Mouse (Mus musculus): ENCODE measurements around the gene Rgsl1.
A peak's percentile ranks its signal among the peaks of the same experiment; 100 is the strongest.
"Not testable (repeated sequence)": the region's sequence is repeated elsewhere in the genome, so short reads cannot be mapped to it uniquely, and the experiment has no call there.

Gene Rgsl1

DNA sequence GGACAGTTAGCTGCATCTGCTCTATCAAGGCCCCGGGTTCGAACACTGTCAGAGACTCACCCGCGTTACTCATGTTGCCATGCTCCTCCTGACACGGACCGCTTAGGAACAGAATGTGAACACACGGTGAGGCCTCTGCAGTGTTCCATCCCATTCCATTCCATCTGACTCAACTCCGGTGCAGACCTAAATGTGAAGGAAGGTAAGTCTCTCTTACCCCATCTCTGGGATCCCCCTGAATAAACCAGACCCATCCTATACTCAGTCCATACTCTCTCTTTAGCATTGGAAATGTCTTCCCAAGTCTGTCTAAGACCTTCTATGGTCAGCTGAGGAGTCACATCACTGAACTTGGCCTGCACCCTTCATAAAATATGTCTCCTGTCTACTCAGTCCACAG is at the start of gene Rgsl1:
Gene Rgsl1 (minus strand): TSS at position 101 of the 400 bp plus-strand sequence.
- no peak for DNase-seq (ENCODE audit: low spot score in 2 of 2)

DNA sequence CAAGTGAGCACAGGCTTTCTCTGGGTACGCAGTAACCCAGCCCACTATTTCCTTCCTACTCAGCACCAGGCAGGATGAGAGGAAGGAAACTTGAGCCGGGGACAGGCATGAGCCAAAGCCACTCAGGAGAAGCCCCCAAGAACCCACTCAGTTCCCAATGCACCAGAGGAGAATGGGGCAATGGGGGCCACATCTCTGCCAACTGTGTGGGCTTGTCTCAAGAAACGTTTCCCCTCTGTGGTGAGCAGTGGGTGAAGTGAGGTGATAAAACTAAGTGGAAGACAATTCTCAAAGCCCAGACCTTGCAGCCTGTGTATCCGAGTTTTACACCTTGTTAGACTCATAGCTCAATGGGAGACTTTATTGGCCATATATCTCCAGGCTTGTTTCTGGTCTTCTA is 47.5 kb upstream of the Rgsl1 start, which contains the start of gene Teddm1a:
Gene Teddm1a (plus strand): TSS at position 301 of the 400 bp plus-strand sequence.
- no peak for DNase-seq (ENCODE audit: low spot score in 2 of 2)

DNA sequence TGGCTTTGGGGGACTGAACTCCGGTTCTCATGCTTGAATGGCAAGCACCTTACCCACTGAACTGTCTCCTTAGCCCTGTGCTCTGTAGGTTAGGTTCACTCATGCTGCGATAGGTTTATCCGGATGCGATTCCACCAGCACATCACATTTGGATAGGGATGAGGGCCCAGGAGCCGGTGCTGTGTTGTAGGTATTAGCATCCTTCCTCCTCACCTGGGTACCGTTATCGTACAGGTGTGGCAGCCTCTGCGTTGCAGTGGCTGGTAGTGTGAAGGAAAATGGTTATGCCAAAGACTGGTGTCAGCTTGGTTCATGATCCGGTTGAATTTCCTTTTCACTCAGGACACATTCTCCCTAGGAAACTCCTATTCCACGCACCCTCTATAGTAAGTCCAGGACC is 46.2 kb upstream of the Rgsl1 start:
- DNase-seq (ENCODE audit: low spot score in 2 of 2) = no peak

DNA sequence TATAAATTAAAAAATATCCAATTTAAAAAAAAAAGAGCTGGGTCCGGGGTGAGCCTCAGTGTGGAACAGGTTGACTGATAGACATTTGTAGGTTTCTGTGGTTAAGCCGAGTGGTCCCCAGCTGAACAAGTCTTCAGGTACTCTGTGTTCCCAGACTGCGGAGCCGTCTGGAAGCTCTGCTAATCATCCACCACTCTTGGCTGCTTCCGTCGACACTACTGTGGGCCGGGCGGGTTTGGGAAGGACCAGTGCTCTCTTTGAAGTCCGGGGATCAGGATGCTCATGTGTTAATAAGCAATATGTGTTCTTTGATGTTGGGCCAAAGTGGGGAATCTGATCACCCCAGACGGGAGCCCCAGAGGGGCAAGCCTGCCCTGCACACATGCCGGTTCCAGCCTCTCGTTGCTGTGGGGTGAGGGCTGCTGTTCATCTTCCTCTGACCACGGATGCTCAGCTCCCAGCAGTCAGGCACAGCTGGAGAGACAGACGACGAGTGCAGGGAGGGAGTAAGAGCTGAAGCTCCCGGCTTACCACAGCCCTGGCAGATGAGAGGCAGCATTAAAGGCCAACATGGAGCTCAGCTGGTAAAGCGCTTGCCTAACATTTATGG is 42.2 kb upstream of the Rgsl1 start:
- no peak for DNase-seq (ENCODE audit: low spot score in 2 of 2)

DNA sequence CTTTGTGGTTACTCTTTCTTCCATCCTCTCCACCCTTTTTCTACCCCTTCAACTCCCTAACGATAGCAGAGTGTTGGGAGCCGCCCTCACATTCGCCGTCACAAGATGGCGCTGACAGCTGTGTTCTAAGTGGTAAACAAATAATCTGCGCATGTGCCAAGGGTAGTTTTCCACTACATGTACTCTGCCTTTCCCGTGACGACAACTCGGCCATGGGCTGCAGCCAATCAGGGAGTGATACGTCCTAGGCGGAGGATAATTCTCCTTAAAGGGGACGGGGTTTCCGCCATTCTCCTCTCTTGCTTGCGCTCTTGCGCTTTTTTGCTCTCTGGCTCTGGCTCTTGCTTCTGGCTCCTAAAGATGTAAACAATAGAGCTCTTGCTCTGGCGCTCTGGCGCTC is 36.4 kb upstream of the Rgsl1 start:
- DNase-seq (ENCODE audit: low spot score in 2 of 2) = not testable (repeated sequence)

DNA sequence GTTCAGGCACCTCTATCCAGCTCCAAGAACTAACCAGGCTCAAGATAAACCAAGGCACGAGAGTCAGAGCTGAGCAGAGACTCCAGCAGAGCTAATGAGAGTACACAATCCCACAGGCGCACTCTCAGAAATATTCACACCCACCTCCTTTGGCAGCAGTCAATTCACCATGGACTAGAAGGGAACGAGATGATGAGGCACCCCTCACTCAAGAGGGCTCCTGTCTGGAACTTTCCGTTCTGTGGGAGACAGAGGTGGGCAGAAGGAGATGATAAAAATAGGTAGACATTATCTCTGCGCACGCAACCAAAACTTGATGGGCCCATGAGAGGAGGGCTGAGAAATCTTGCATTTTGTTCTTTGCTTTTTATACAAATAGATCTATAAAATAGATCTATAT is 30.1 kb upstream of the Rgsl1 start, which contains the start of gene Teddm1b:
Gene Teddm1b (plus strand): TSS at position 301 of the 400 bp plus-strand sequence.
- no peak for DNase-seq (ENCODE audit: low spot score in 2 of 2)

DNA sequence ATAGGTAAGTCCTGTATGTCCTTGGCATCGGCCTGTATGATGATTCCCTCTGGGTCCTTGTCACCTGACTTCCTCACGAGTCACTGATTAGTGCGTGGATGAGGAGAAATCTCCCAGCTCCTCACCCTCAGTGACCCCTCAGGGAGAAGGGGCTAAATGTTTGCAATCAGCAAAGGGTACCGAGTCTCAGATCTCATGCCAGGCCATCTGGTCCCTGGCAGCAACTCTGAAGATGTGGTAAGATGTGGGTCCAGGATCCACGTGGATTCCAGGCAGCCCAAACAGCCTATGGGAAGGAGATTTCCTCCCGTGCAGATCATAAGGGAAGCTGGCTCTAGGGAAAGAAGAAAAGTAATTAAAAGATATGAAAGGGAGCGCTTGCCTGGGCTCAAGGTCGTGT is 12.0 kb upstream of the Rgsl1 start:
- DNase-seq (ENCODE audit: low spot score in 2 of 2) = no peak

DNA sequence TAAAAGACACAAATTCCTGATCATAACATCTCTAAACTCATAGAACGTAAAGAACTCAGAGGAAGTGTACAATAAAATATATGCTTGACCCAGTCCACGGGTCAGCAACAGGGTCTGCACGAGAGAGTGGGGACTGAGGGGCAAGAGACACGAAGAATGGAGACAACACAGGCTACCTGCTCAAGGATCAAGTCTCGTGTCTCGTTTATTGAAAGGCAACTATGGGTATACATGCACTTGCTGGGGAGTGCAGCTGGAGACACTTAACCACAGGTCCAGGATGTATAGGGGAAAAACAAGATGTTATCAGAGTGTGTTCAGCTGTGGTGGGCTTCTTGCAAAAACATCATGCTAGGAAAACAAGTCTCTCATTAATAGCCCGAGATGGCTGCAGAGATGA is 8.8 kb upstream of the Rgsl1 start:
- not testable (repeated sequence) for DNase-seq (ENCODE audit: low spot score in 2 of 2)

DNA sequence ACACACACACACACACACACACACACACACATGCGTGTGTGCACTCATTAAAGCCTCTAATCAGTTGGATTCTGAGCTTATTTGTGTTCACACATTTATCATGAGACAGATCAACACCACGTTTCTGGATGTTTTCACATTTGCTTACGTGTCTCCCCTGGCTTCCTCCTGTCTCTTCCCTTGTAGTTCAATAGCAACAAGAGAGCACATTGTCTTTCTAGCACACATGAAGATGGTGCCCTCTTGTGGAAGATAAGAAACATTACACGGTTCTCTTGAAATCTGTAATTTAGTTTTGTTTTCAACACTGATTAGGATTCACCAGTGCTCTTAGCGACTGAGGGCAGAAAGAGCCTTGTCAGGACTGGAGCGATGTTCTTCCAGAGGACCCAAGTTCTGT is 2.9 kb upstream of the Rgsl1 start:
- no peak for DNase-seq (ENCODE audit: low spot score in 2 of 2)

DNA sequence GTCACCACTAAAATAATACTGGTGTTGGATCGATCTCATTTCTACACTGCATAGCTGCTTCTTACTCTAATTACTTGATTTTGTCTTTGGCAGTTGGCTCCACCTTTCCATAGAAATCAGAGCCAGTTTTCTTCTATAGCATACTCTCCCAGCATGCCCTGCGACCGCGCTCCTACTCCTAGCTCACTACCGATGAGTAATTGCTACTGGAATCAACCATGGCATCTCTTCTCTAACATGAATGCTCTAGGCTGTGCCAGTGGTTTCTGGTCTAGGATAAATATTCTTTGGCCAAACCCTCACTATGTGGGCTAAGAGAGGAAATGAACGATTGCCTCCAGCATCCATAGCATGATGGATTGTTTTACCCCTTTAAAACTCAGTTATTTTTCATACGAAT is 2.5 kb upstream of the Rgsl1 start:
- DNase-seq (ENCODE audit: low spot score in 2 of 2) = no peak

DNA sequence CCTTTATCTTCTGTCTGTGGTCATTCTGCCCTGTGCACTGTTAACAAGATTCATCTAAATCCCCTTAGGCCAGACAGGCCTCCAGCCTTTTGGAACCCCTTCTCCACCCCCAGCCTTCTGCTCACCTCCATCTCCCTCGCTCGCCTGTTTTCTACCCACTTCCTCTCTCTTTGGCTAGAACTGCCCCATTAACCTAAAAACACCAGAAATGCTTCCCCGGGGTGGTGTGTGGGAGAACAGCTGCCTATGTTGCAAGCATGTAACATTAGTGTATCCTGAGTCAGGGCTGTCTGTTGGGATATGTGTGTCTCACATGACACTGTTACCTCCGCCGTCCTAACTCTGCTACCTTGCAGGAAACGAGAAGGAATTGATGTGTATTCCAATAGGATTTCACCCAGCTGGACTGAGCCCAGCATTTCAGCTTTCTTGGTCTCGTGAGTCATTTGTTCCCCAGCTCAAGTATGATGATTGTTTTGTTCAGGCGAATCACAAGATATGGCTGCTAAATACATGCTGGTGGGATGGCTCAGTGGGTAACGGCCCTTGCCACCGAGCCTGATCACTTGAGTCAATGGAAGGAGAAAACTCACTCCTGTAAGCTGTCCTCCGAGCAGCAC is 1.7 kb downstream of the Rgsl1 start:
- DNase-seq (ENCODE audit: low spot score in 2 of 2) = no peak

DNA sequence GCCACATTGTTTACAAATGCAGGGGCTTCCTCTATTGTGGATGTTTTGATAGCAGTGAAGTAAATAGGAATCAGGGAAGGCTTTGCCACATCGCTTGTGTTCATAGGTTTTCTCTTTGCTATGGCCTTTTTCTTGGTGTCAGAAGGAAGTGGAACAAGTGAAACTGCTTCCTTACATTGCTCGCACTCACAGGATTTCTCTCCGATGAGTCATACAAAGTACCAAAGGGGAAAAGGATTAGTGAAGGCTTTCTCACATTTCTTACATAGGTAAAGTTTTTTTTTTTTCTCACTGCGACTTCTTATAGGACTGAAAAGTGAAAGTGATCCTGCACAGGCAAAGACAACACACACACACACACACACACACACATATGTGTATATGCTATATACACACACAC is 7.9 kb downstream of the Rgsl1 start:
- DNase-seq (ENCODE audit: low spot score in 2 of 2) = no peak

DNA sequence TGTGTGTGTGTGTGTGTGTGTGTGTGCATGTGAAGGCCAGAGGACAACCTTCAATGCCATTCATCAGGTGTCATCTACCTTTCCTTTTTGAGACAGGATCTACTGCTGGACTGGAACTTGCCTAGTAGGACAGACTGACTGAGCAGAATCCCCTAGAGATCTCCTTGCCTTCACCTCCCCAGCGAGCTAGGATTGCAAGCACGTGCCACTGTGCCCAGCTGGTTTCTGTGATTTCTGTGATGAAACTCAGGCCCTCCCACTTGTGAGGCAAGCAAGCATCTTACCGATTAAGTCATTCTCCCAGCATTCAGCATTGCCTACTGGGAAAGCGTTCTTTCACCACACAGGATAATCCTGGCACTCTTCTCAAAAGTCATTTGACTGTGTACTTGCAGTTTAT is 13.2 kb downstream of the Rgsl1 start:
- no peak for DNase-seq (ENCODE audit: low spot score in 2 of 2)

DNA sequence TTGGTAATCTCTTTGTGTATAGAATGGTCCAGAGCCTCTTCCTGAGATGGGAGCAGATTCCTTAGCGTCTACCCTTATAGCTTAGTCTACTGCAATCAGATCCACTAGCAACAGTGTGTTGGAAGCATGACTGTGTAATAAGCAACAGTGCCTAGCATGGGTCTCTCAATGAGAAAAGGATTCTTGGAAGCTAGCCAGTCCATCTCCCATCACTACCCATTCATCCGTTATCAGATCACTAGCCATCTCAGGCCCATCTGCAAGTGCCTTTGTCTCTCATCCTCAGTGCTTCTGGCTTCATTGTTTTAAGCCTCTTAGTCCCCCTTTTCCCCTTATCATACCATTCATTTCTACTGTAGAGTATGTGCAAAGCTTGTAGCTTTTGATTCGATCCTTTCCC is 23.7 kb downstream of the Rgsl1 start:
- DNase-seq (ENCODE audit: low spot score in 2 of 2) = no peak

DNA sequence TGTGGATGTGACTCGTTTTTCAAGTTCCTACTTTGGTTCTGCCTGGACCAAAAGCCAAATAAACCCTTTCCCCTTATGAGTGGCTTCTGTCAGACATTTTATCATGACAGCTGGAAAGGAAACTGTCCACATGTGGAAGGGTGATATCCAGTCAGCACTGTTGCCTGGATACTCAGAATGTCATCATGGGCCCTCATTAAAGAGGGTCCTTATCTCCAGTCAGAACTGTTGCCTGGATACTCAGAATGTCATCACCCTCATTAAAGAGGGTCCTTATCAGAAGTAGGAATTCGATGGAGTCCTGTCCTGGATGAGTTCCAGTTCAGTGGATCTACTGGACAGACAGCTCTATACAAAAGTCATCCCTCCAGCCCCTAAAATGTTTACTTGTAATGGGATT is 29.7 kb downstream of the Rgsl1 start:
- no peak for DNase-seq (ENCODE audit: low spot score in 2 of 2)

DNA sequence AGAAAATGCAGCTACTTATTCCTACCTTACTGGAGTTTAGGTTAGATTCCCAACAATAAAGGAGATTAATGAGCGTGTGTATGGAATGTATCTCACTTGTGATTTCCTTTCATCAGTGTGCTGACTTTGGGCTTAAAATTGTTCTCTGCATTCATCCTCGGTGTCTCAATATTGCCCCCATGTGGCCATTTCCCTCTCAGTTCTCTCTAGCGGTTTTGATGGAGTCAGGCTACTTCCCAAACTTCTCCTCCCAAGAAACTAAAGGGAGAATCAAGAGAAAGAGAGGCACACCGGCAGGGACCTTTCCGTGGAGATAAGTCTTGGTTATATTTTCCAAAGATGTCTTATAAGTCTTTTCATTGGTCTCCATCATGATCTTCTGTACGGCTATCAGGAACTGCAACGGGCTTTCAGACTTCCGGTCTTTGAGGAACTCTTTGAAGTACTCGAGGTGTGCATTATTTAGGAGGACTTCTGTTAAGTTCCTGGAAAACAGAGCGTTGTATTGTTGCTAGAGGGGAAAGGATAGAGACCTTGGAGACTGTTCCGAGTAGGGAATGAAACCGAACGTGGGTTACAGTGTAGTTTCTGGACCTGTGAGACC is 36.5 kb downstream of the Rgsl1 start:
- DNase-seq (ENCODE audit: low spot score in 2 of 2) = peak; percentile 31 to 38

DNA sequence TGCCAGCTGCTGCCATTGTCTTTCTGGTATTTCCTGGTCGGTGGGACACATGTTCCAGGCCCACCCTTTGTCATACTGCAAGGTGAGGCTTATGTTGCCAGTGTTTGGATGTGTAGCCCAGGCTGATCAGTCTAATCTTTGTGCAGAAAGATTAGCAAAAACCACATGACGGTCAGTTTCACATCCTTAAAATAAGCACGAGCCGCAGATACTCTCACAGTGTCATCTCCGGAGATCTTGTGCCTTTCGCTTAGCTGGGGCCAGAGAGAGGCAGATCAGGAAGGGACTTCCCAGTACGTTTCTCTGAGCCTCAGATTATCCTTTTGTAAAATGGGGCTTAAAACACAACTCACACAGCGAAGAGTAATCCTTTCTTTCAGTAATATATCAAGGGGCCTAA is 40.4 kb downstream of the Rgsl1 start:
- no peak for DNase-seq (ENCODE audit: low spot score in 2 of 2)

DNA sequence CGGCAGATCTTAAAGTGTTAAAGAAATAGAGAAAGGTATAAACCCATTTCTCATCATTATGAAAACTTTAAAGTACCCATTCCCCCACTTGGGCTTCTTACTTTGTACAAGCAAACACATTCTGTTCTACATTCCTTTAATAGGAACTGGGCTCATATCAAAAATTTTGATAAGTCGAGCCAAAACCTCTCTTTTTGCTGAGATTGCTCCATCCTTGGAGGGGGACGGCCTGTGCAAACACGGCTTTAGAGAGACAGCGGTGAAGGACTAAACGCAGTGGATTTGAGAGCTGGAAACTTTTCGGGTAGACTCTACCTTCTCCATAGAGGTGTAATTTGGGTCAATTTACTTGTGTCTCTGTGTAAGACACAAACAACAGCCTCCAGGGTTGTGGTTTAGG is 41.3 kb downstream of the Rgsl1 start:
- DNase-seq (ENCODE audit: low spot score in 2 of 2) = no peak

DNA sequence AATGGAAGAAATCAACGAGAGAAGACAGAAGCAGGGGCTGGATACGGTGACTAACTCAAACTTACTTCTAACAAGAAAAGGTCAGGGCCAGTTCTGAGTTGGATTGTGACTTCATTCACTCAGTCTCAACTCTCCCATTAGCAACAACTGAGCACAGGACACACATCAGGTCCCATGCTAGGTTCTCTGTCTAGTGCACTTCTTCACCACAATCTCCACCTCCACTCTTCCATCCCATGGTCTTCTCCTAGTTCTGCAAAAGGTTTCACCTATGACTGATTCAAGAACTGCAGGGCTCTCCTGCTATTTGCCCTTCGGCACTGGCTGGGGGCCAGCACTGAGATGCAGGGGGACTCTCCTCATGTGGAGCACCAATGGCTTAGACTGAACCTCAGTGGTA is 49.7 kb downstream of the Rgsl1 start:
- DNase-seq (ENCODE audit: low spot score in 2 of 2) = no peak

DNA sequence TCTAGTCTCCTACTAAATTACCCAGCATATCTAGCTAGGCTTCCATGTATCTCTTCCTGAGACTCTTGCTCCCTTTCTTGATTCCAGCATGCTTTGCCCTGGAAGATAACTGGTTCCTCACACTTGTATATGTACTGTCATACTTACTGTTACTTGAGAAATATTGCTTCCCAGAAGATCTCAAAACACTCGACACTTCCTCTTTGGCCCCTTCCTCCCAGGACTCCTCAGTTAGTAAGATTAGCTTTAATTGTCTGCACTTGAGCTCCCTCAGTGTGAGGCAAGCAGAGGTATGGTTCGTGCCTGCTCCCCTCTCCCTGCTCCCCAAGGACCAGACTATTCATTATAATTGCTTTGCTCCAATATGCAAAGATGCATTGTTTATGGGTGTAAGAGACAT is 53.2 kb downstream of the Rgsl1 start:
- DNase-seq (ENCODE audit: low spot score in 2 of 2) = no peak

DNA sequence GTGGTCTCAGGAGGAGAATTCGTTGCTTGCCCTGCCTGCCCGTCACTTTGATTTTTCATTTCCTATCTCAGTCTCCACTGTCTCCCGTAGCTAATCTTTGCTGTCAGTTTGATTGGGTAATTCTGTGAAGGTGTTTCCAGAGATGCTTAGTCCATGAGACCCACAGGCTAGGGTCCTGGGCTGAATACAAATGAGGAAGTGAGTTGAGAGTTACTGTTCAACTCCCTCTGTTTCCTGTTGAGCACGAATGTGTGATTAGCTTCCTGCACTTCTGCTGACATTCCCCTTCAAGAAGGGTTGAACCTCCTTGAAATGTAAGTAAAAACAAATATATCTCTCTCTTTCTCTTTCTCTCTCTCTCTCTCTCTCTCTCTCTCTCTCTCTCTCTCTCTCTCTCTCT is 58.3 kb downstream of the Rgsl1 start:
- DNase-seq (ENCODE audit: low spot score in 2 of 2) = no peak

DNA sequence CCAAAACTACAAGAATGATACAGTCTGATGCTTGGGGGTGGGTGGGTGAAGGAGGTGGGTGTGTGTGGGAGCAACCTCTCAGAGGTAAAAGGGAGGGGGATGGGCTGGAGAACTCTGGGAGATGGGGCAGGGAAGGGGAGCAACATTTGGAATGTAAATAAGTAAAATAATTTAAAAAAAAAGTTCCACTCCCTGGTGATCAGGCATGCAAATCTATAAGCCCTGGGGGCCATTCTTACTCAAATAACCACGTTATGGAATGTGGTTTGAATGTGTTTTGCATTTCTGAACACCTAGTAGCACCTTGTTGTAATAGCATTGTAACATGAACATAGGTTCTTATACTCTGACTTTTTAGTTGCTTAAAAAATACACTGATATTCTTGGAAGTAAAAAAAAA is 60.6 kb downstream of the Rgsl1 start:
- no peak for DNase-seq (ENCODE audit: low spot score in 2 of 2)

DNA sequence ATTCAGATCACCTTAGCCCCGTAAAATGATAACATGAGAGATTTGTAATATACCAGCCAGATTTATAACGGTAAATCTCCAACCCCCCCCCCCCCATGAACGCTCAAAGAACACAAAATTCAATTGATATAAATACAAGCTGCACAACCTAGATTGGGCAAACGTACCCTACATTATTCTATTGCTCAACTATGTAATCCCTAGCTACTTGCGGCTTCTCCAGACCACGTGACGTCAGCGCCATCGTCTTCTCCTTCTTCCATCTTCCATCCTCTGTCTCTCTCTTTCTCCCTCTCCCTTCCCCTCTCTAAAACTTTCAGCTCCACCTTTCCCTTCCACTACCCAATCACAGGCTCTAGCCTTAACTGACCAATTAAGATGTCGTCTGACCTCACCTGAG is 65.7 kb downstream of the Rgsl1 start:
- DNase-seq (ENCODE audit: low spot score in 2 of 2) = no peak

Measured in right cerebral cortex, postnatal 36 days (tissue).